Mouse (Mus musculus) thymus, adult 2 months (tissue): ENCODE results near the gene Fcf1.

Experiments used
- CTCF ChIP-seq: fragments of 200-500 bp; IDR thresholded peaks from 2 replicates; pipeline ENCODE4 v1.5.1; 2012; ENCODE audit warnings: mild to moderate bottlenecking, control low read depth, low read length, moderate library complexity, borderline replicate concordance; ENCODE audit not compliant: control insufficient read depth, poor library complexity, insufficient read depth; ENCODE audit errors: extremely low read depth
- POLR2A ChIP-seq: fragments of 200-500 bp; IDR thresholded peaks from 2 replicates; pipeline ENCODE4 v1.6.1; 2012; ENCODE audit warnings: mild to moderate bottlenecking, low read length, control low read depth, moderate library complexity; ENCODE audit not compliant: control insufficient read depth, poor library complexity, insufficient read depth; ENCODE audit errors: extremely low read depth

DNA sequence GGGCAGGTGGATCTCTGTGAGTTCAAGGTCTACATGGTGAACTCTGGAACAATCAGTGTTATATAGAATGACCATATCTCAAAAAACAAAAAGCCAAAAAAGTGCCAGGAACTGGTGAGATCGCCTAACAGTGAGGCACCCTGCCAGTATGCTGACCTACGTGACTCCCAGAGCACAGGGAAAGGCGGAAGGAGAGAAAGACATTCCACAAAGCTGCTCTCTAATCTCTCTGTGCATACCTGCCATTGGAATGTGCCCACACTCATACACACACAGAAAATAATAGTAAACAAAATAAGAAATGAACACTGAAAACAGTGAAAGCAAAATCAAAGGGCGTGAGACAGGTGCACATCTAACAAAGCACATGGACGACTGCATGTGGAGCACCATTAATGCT lies 35.4 kb upstream of the Fcf1 start:
- TF ChIP-seq CTCF = no peak
- no peak for TF ChIP-seq POLR2A
